Mouse (Mus musculus): ENCODE measurements at regions not wholly inside any gene's neighbourhood (a gene's known extent, or its start where the extent isn't known, plus 50 kb on each side); places are given as distances from the start of the nearest gene placed in this dataset.
"Not testable (repeated sequence)": the region's sequence is repeated elsewhere in the genome, so short reads cannot be mapped to it uniquely, and the experiment has no call there.

DNA sequence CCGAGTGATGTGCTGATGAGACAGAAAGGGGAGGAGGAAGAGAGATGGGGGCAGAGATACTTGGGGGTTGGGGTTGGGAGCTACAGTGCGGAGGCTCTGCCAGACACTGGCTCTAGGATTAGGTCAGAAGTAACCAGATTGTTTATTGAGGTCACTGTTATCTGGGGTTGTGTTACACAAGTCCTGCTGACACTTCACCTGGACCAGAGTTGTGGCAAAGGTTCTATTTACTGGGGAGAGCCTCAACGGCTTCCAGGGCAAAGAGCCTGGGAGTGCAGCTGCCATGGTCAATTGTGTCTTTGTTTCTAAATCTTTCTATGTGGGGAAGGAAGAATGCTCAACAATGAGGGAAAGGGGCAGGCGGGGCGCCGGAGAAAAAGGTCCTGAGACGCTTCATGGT is 144.6 kb upstream of the Stt3b start:
- no peak overlapping the region for H3K27ac ChIP-seq (ENCODE audit: control insufficient read depth, insufficient read depth, low read depth, low read length)
- H3K4me3 ChIP-seq (ENCODE audit: control insufficient read depth, low read depth, low read length) = no peak overlapping the region
- no peaks in the 10 kb centered on the region for H3K27me3 ChIP-seq (ENCODE audit: control insufficient read depth, insufficient read depth, low read length)
- no peaks in the 10 kb centered on the region for H3K4me1 ChIP-seq (ENCODE audit: control insufficient read depth, insufficient read depth, low read length)
- no peaks in the 10 kb centered on the region for H3K36me3 ChIP-seq (ENCODE audit: control insufficient read depth, insufficient read depth, low read length)
- TF ChIP-seq POLR2A (IDR thresholded peaks at IDR 0.05; ENCODE audit: control insufficient read depth, low read depth, low read length) (no peak), CTCF (IDR thresholded peaks at IDR 0.05; ENCODE audit: control insufficient read depth, insufficient read depth, insufficient replicate concordance, low read depth, low read length) (no peak)

DNA sequence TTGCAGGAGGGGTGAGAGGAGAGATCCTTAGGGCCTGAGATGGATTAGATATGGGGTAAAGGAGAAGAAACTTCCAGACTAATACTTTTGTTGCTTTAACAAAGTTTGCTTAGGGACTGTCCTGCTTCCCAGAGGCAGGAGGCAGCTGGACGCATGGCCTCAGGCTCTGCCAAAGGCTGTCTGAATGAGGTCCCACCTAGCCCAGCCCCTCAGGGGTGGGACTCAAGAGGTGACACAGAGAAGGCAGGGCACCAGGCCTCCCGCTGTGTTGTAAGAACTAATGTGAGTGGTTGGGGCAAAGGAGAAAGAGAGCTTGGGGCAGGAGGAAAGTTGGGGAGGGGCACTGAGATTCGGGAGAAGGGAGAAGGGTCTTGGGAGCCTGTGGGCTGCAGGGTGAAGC is 145.9 kb upstream of the Stt3b start:
- Histone ChIP-seq H3K27me3 (ENCODE audit: control insufficient read depth, insufficient read depth, low read length) (no peaks in the 10 kb centered on the region), H3K36me3 (ENCODE audit: control insufficient read depth, insufficient read depth, low read length) (no peaks in the 10 kb centered on the region), H3K4me3 (ENCODE audit: control insufficient read depth, low read depth, low read length) (no peak overlapping the region), H3K27ac (ENCODE audit: control insufficient read depth, insufficient read depth, low read depth, low read length) (no peak overlapping the region), H3K4me1 (ENCODE audit: control insufficient read depth, insufficient read depth, low read length) (no peaks in the 10 kb centered on the region)
- TF ChIP-seq POLR2A (IDR thresholded peaks at IDR 0.05; ENCODE audit: control insufficient read depth, low read depth, low read length) (no peak), CTCF (IDR thresholded peaks at IDR 0.05; ENCODE audit: control insufficient read depth, insufficient read depth, insufficient replicate concordance, low read depth, low read length) (no peak)

DNA sequence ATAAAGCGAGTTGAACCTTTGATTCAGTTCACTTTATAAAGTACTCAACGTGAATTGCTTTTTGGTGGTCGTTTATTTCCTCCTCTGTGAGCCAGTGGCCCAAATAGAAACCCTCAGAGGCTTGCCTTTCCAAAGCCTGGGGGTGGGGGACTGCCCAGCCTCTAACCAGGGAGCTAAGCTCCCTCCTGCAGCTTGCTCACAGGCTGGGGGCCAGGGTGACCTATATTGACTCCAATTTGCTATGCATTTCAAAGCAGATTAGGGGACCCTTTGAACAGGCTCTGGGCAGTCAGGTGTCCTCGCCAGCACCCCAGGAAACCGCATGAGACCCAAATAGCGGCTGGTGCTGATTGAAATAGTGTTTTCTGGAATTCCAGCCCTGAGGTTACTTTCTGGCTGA is 146.4 kb upstream of the Stt3b start:
- H3K36me3 ChIP-seq (ENCODE audit: control insufficient read depth, insufficient read depth, low read length) = no peaks in the 10 kb centered on the region
- no peaks in the 10 kb centered on the region for H3K4me1 ChIP-seq (ENCODE audit: control insufficient read depth, insufficient read depth, low read length)
- no peak overlapping the region for H3K27ac ChIP-seq (ENCODE audit: control insufficient read depth, insufficient read depth, low read depth, low read length)
- TF ChIP-seq POLR2A (IDR thresholded peaks at IDR 0.05; ENCODE audit: control insufficient read depth, low read depth, low read length) (no peak), CTCF (IDR thresholded peaks at IDR 0.05; ENCODE audit: control insufficient read depth, insufficient read depth, insufficient replicate concordance, low read depth, low read length) (no peak)
- H3K4me3 ChIP-seq (ENCODE audit: control insufficient read depth, low read depth, low read length) = no peak overlapping the region
- H3K27me3 ChIP-seq (ENCODE audit: control insufficient read depth, insufficient read depth, low read length) = no peaks in the 10 kb centered on the region

DNA sequence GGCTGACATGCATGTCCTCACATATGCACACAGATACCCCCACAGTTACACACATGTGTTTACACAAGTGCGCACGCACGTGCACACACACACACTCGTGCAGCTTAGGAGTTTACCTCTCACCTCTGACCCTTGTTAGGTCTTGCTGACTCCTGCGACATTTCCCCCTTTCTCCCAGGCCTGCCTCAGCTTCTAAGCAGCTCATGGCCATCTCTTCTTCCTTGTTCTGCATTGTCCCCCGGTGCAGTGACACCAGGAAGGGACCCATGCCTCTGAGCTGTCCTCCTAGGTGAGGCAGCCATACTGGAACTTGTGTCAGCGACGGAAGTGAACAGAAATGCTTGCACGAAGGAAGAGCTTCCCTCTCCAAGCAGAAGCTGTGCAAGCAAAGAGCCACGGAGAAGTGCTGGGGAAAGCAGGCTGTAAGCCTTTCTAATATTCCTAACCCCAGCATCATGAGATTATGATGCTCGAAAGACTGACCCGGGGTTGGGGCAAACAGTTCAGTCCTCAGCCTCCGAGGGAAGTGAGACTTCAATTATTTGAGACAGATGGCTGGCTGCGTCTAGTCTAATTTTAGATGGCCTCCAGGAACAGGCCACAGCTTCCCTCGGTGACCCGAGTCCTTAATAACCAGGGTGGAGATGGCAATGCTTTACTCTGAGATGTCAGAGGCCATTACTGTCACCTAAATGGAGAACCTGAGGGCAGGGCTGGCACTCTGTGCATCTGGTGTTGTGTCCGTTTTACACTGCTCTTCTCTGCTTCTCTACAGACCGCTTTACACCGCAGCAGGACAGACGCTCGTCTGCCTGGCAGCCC is 147.9 kb upstream of the Stt3b start:
- H3K4me3 ChIP-seq (ENCODE audit: control insufficient read depth, low read depth, low read length) = no peak overlapping the region
- no peaks in the 10 kb centered on the region for H3K27me3 ChIP-seq (ENCODE audit: control insufficient read depth, insufficient read depth, low read length)
- H3K36me3 ChIP-seq (ENCODE audit: control insufficient read depth, insufficient read depth, low read length) = no peaks in the 10 kb centered on the region
- no peak overlapping the region for H3K27ac ChIP-seq (ENCODE audit: control insufficient read depth, insufficient read depth, low read depth, low read length)
- TF ChIP-seq CTCF (IDR thresholded peaks at IDR 0.05; ENCODE audit: control insufficient read depth, insufficient read depth, insufficient replicate concordance, low read depth, low read length) (no peak), POLR2A (IDR thresholded peaks at IDR 0.05; ENCODE audit: control insufficient read depth, low read depth, low read length) (no peak)
- H3K4me1 ChIP-seq (ENCODE audit: control insufficient read depth, insufficient read depth, low read length) = no peaks in the 10 kb centered on the region

DNA sequence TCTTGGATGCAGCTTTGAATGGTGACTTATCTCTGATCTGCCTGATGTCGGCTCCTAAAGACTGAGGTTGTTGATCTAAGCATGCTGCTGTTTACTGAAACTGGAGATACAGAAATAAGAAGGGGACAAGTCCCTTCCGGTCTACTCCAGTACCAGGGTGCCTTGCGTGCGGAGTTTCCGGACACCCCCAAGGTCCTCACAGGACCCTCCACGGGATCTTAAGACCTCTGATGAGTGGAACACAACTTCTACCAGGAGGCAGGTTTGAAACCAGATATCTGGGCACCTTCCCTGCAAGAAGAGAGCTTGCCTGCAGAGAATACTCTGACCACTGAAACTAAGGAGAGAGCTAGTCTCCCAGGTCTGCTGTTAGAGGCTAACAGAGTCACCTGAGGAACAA is 148.9 kb upstream of the Stt3b start:
- H3K36me3 ChIP-seq (ENCODE audit: control insufficient read depth, insufficient read depth, low read length); H3K4me3 ChIP-seq (ENCODE audit: control insufficient read depth, low read depth, low read length); H3K27me3 ChIP-seq (ENCODE audit: control insufficient read depth, insufficient read depth, low read length); H3K4me1 ChIP-seq (ENCODE audit: control insufficient read depth, insufficient read depth, low read length); H3K27ac ChIP-seq (ENCODE audit: control insufficient read depth, insufficient read depth, low read depth, low read length): not testable (repeated sequence)

DNA sequence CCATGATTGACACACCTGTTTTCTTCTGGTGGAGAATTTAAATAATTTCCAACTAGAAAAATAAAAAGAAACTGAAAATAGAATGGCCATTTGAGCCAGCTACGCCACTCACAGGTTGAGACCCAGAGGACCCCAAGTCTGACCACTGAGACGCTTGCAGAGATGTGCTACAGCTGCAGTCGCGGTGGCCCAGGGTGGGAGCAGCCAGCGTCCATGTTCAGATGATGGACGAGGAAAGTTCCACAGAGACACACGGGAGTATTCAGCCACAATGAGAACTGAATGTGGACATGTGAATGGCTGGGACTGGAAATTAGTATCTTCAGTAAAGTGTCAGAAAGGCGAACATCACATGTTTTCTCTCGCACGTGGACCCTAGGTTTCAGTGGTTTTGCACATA is 155.1 kb upstream of the Stt3b start:
- Histone ChIP-seq H3K4me1 (ENCODE audit: control insufficient read depth, insufficient read depth, low read length) (no peaks in the 10 kb centered on the region), H3K27me3 (ENCODE audit: control insufficient read depth, insufficient read depth, low read length) (no peaks in the 10 kb centered on the region), H3K4me3 (ENCODE audit: control insufficient read depth, low read depth, low read length) (no peak overlapping the region), H3K27ac (ENCODE audit: control insufficient read depth, insufficient read depth, low read depth, low read length) (no peak overlapping the region), H3K36me3 (ENCODE audit: control insufficient read depth, insufficient read depth, low read length) (no peaks in the 10 kb centered on the region)
- TF ChIP-seq CTCF (IDR thresholded peaks at IDR 0.05; ENCODE audit: control insufficient read depth, insufficient read depth, insufficient replicate concordance, low read depth, low read length) = no peak
- no peak for TF ChIP-seq POLR2A (IDR thresholded peaks at IDR 0.05; ENCODE audit: control insufficient read depth, low read depth, low read length)

DNA sequence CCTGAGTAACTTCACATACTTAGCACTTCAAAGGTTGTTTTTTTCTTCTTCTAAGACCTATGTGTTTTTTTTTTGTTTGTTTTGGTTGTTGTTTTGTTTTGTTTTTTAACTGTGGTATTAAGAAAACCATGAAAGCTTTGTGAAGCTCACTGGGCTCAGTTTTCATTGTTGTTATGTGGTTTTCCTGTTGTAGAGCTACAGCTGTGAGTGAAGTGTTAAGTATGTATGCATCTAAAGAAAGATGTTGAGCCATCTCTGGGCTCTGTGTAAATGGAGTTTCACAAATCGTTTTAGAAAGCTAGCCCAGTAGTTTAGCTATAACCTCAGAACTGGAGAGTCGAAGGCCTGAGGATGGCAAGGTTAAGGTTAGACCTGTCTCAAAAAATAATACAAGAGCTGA is 158.4 kb upstream of the Stt3b start:
- Histone ChIP-seq H3K4me1 (ENCODE audit: control insufficient read depth, insufficient read depth, low read length) (no peaks in the 10 kb centered on the region), H3K36me3 (ENCODE audit: control insufficient read depth, insufficient read depth, low read length) (no peaks in the 10 kb centered on the region), H3K27me3 (ENCODE audit: control insufficient read depth, insufficient read depth, low read length) (no peaks in the 10 kb centered on the region), H3K4me3 (ENCODE audit: control insufficient read depth, low read depth, low read length) (no peak overlapping the region), H3K27ac (ENCODE audit: control insufficient read depth, insufficient read depth, low read depth, low read length) (no peak overlapping the region)
- TF ChIP-seq POLR2A (IDR thresholded peaks at IDR 0.05; ENCODE audit: control insufficient read depth, low read depth, low read length) (no peak), CTCF (IDR thresholded peaks at IDR 0.05; ENCODE audit: control insufficient read depth, insufficient read depth, insufficient replicate concordance, low read depth, low read length) (no peak)

DNA sequence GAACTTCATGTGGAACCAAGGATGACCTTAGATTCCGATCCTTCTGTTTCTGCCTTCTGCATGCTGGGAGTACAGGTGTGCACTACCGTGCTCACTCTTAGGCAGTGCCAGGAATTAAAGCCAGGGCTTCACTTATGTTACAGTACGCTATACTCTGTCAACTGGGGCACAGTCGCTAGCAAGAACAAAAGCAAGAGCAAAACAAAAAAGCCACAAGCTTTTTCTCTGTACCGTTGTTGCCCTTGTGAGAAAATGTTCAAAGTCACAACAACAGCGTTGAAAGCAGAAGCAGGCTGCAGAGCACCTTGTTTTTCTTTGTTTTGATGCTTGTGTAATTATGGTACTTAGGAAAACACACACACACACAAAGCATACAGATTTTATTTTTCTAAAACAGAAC is 161.4 kb upstream of the Stt3b start:
- Histone ChIP-seq H3K27me3 (ENCODE audit: control insufficient read depth, insufficient read depth, low read length) (no peaks in the 10 kb centered on the region), H3K36me3 (ENCODE audit: control insufficient read depth, insufficient read depth, low read length) (no peaks in the 10 kb centered on the region), H3K4me3 (ENCODE audit: control insufficient read depth, low read depth, low read length) (no peak overlapping the region), H3K4me1 (ENCODE audit: control insufficient read depth, insufficient read depth, low read length) (no peaks in the 10 kb centered on the region), H3K27ac (ENCODE audit: control insufficient read depth, insufficient read depth, low read depth, low read length) (no peak overlapping the region)
- TF ChIP-seq POLR2A (IDR thresholded peaks at IDR 0.05; ENCODE audit: control insufficient read depth, low read depth, low read length) (no peak), CTCF (IDR thresholded peaks at IDR 0.05; ENCODE audit: control insufficient read depth, insufficient read depth, insufficient replicate concordance, low read depth, low read length) (no peak)
